Mouse (Mus musculus): Measurements from ENCODE around the gene Pithd1. TPM values are rescaled to one million over a fixed set of nuclear protein-coding genes. Genes with fewer than 3 reads are reported as not detected.

The Pithd1 gene
- polyA plus RNA-seq, 1 experiment from 2014 or later, result 45.9 TPM

- H3K27ac ChIP-seq (ENCODE audit: low read length), result no peak overlapping the region
- peaks cover 19% of the 10 kb centered on the region for H3K4me1 ChIP-seq (ENCODE audit: control insufficient read depth, insufficient read depth, low read length)
- peaks cover 39% of the 10 kb centered on the region for H3K36me3 ChIP-seq (ENCODE audit: control insufficient read depth, insufficient read depth, low read length)
- H3K9me3 ChIP-seq (ENCODE audit: control insufficient read depth, low read depth, low read length), result no peaks in the 10 kb centered on the region
- no peak overlapping the region for H3K4me2 ChIP-seq (replicated peaks; ENCODE audit: low read depth, low read length)
- no peak overlapping the region for H3K4me3 ChIP-seq (ENCODE audit: low read depth, low read length)
- 64% methylated on average over 19 of the region's 19 CpGs for WGBS
- no peaks in the 10 kb centered on the region for H3K27me3 ChIP-seq (ENCODE audit: control insufficient read depth, insufficient read depth, low read length)
- H3K9ac ChIP-seq (replicated peaks; ENCODE audit: low read depth, low read length), result no peak overlapping the region
- ATAC-seq (ENCODE audit: insufficient number of reproducible peaks, insufficient read depth, low FRiP score, low read depth), result no peak
Measured at GRCm38 (mm10) chr4:135968271-135968869, 18.7 kb downstream of the Pithd1 start.

GRCm38 (mm10) chr4:135967086-135967760 lies 19.8 kb downstream of the Pithd1 start:
- H3K9me3 ChIP-seq (ENCODE audit: control insufficient read depth, low read depth, low read length), result no peaks in the 10 kb centered on the region
- no peak overlapping the region for H3K4me2 ChIP-seq (replicated peaks; ENCODE audit: low read depth, low read length)
- no peaks in the 10 kb centered on the region for H3K27me3 ChIP-seq (ENCODE audit: control insufficient read depth, insufficient read depth, low read length)
- H3K9ac ChIP-seq (replicated peaks; ENCODE audit: low read depth, low read length), result no peak overlapping the region
- H3K4me1 ChIP-seq (ENCODE audit: control insufficient read depth, insufficient read depth, low read length), result peaks cover 19% of the 10 kb centered on the region
- H3K4me3 ChIP-seq (ENCODE audit: low read depth, low read length), result no peak overlapping the region
- H3K36me3 ChIP-seq (ENCODE audit: control insufficient read depth, insufficient read depth, low read length), result peaks cover 39% of the 10 kb centered on the region
- 86% methylated on average over 18 of the region's 18 CpGs for WGBS
- ATAC-seq (ENCODE audit: insufficient number of reproducible peaks, insufficient read depth, low FRiP score, low read depth), result no peak
- H3K27ac ChIP-seq (ENCODE audit: low read length), result no peak overlapping the region

- H3K27me3 ChIP-seq (ENCODE audit: control insufficient read depth, insufficient read depth, low read length), result no peaks in the 10 kb centered on the region
- no peaks in the 10 kb centered on the region for H3K9me3 ChIP-seq (ENCODE audit: control insufficient read depth, low read depth, low read length)
- H3K4me2 ChIP-seq (replicated peaks; ENCODE audit: low read depth, low read length), result no peak overlapping the region
- no peak overlapping the region for H3K4me3 ChIP-seq (ENCODE audit: low read depth, low read length)
- H3K4me1 ChIP-seq (ENCODE audit: control insufficient read depth, insufficient read depth, low read length), result peaks cover 13% of the 10 kb centered on the region
- H3K36me3 ChIP-seq (ENCODE audit: control insufficient read depth, insufficient read depth, low read length), result peaks cover 39% of the 10 kb centered on the region
- no peak overlapping the region for H3K9ac ChIP-seq (replicated peaks; ENCODE audit: low read depth, low read length)
- ATAC-seq (ENCODE audit: insufficient number of reproducible peaks, insufficient read depth, low FRiP score, low read depth), result no peak
- H3K27ac ChIP-seq (ENCODE audit: low read length), result no peak overlapping the region
- 93% methylated on average over 16 of the region's 16 CpGs for WGBS
Measured at GRCm38 (mm10) chr4:135966283-135966682, 20.8 kb downstream of the Pithd1 start.

GRCm38 (mm10) chr4:135965113-135965512 lies 22.0 kb downstream of the Pithd1 start:
- Histone ChIP-seq H3K4me1 (ENCODE audit: control insufficient read depth, insufficient read depth, low read length) (peaks cover 8% of the 10 kb centered on the region; the same call in 1 of the 2 replicates), H3K27ac (ENCODE audit: low read length) (peak overlapping the region; percentile 27; the same call in 1 of the 2 replicates), H3K9me3 (ENCODE audit: control insufficient read depth, low read depth, low read length) (no peaks in the 10 kb centered on the region), H3K27me3 (ENCODE audit: control insufficient read depth, insufficient read depth, low read length) (no peaks in the 10 kb centered on the region), H3K9ac (replicated peaks; ENCODE audit: low read depth, low read length) (no peak overlapping the region), H3K4me2 (replicated peaks; ENCODE audit: low read depth, low read length) (peak overlapping the region; percentile 94), H3K4me3 (ENCODE audit: low read depth, low read length) (no peak overlapping the region), H3K36me3 (ENCODE audit: control insufficient read depth, insufficient read depth, low read length) (peaks cover 41% of the 10 kb centered on the region)
- 79% methylated on average over 9 of the region's 9 CpGs for WGBS
- ATAC-seq (ENCODE audit: insufficient number of reproducible peaks, insufficient read depth, low FRiP score, low read depth), result no peak

- peak overlapping the region; percentile 54 for H3K4me3 ChIP-seq (ENCODE audit: low read depth, low read length)
- H3K27ac ChIP-seq (ENCODE audit: low read length), result peak overlapping the region; percentile 27; the same call in 1 of the 2 replicates
- peak overlapping the region; percentile 63 for H3K9ac ChIP-seq (replicated peaks; ENCODE audit: low read depth, low read length)
- no peaks in the 10 kb centered on the region for H3K27me3 ChIP-seq (ENCODE audit: control insufficient read depth, insufficient read depth, low read length)
- H3K9me3 ChIP-seq (ENCODE audit: control insufficient read depth, low read depth, low read length), result no peaks in the 10 kb centered on the region
- WGBS, result 3% methylated on average over 12 of the region's 12 CpGs
- peak; percentile 29 for ATAC-seq (ENCODE audit: insufficient number of reproducible peaks, insufficient read depth, low FRiP score, low read depth)
- peak overlapping the region; percentile 94 for H3K4me2 ChIP-seq (replicated peaks; ENCODE audit: low read depth, low read length)
- H3K4me1 ChIP-seq (ENCODE audit: control insufficient read depth, insufficient read depth, low read length), result peaks cover 8% of the 10 kb centered on the region; the same call in 1 of the 2 replicates
- peaks cover 38% of the 10 kb centered on the region for H3K36me3 ChIP-seq (ENCODE audit: control insufficient read depth, insufficient read depth, low read length)
Measured at GRCm38 (mm10) chr4:135964426-135964825, 22.6 kb downstream of the Pithd1 start.

GRCm38 (mm10) chr4:135963457-135964193 lies 23.4 kb downstream of the Pithd1 start, which contains the start of gene Gale:
TSS of gene Gale (plus strand) at chr4:135963727.
- Histone ChIP-seq H3K4me2 (replicated peaks; ENCODE audit: low read depth, low read length) (peak within 1 kb of the TSS; percentile 94), H3K9me3 (ENCODE audit: control insufficient read depth, low read depth, low read length) (no peaks in the 10 kb centered on the region), H3K27me3 (ENCODE audit: control insufficient read depth, insufficient read depth, low read length) (no peaks in the 10 kb centered on the region), H3K36me3 (ENCODE audit: control insufficient read depth, insufficient read depth, low read length) (peaks cover 30% of the 10 kb centered on the region), H3K9ac (replicated peaks; ENCODE audit: low read depth, low read length) (peak within 1 kb of the TSS; percentile 71), H3K27ac (ENCODE audit: low read length) (peak within 1 kb of the TSS; percentile 81; the same call in 1 of the 2 replicates), H3K4me3 (ENCODE audit: low read depth, low read length) (peak within 1 kb of the TSS; percentile 54), H3K4me1 (ENCODE audit: control insufficient read depth, insufficient read depth, low read length) (peaks cover 8% of the 10 kb centered on the region; the same call in 1 of the 2 replicates)
- under 1% methylated on average over 56 of the region's 56 CpGs for WGBS
- peak; percentile 91 for ATAC-seq (ENCODE audit: insufficient number of reproducible peaks, insufficient read depth, low FRiP score, low read depth)

- H3K27me3 ChIP-seq (ENCODE audit: control insufficient read depth, insufficient read depth, low read length), result no peaks in the 10 kb centered on the region
- peaks cover 8% of the 10 kb centered on the region; the same call in 1 of the 2 replicates for H3K4me1 ChIP-seq (ENCODE audit: control insufficient read depth, insufficient read depth, low read length)
- H3K4me2 ChIP-seq (replicated peaks; ENCODE audit: low read depth, low read length), result peak overlapping the region; percentile 85
- H3K4me3 ChIP-seq (ENCODE audit: low read depth, low read length), result peak overlapping the region; percentile 54
- WGBS, result 7% methylated on average over 15 of the region's 15 CpGs
- peaks cover 24% of the 10 kb centered on the region for H3K36me3 ChIP-seq (ENCODE audit: control insufficient read depth, insufficient read depth, low read length)
- H3K9ac ChIP-seq (replicated peaks; ENCODE audit: low read depth, low read length), result peak overlapping the region; percentile 71
- H3K9me3 ChIP-seq (ENCODE audit: control insufficient read depth, low read depth, low read length), result no peaks in the 10 kb centered on the region
- H3K27ac ChIP-seq (ENCODE audit: low read length), result peak overlapping the region; percentile 81; the same call in 1 of the 2 replicates
- ATAC-seq (ENCODE audit: insufficient number of reproducible peaks, insufficient read depth, low FRiP score, low read depth), result no peak
Measured at GRCm38 (mm10) chr4:135962946-135963345, 24.1 kb downstream of the Pithd1 start.

GRCm38 (mm10) chr4:135962198-135962597 lies 24.9 kb downstream of the Pithd1 start:
- H3K9ac ChIP-seq (replicated peaks; ENCODE audit: low read depth, low read length), result no peak overlapping the region
- WGBS, result 86% methylated on average over 7 of the region's 7 CpGs
- no peak overlapping the region for H3K4me3 ChIP-seq (ENCODE audit: low read depth, low read length)
- no peaks in the 10 kb centered on the region for H3K27me3 ChIP-seq (ENCODE audit: control insufficient read depth, insufficient read depth, low read length)
- H3K4me1 ChIP-seq (ENCODE audit: control insufficient read depth, insufficient read depth, low read length), result peaks cover 8% of the 10 kb centered on the region; the same call in 1 of the 2 replicates
- no peak overlapping the region for H3K27ac ChIP-seq (ENCODE audit: low read length)
- peaks cover 17% of the 10 kb centered on the region for H3K36me3 ChIP-seq (ENCODE audit: control insufficient read depth, insufficient read depth, low read length)
- ATAC-seq (ENCODE audit: insufficient number of reproducible peaks, insufficient read depth, low FRiP score, low read depth), result no peak
- no peaks in the 10 kb centered on the region for H3K9me3 ChIP-seq (ENCODE audit: control insufficient read depth, low read depth, low read length)
- H3K4me2 ChIP-seq (replicated peaks; ENCODE audit: low read depth, low read length), result no peak overlapping the region
